Mouse (Mus musculus): Measurements from ENCODE around the gene Trnau1ap.
A peak's percentile ranks its signal among the peaks of the same experiment; 100 is the strongest.

Trnau1ap gene

DNA sequence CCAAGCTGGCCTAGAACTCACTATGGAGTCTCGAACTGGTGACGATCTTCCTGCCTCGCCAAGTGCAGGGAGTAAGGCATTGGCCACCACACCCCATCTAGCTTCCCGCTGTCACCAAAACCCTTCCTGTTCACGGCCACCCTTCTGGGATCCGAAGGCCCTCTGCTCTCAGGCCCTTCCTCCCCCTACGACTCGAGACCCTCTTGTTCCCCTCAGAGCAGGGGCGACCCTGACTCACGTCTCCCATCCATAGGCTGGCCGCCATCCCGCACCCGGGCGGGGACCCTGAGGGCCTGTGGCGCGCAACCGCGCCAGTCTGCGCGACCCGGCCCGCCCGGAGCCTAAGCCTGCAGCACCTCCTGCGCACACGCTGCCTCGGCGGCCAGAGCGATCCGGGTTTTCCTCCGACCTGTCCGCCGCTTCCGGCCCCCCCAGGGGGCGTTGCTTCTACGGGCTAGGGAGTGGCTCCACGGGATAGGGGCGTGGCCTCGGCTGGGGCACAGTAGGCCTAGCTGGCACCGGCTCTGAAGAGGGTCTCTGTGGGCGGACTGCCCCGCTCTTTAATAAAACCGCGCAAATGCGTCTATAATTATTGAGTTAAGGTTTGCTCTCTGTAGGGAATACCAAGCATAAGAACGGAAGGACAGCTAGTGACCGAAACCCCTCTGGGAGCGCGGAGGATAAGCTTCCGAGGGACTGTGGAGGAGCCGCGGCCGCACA is at the start of gene Trnau1ap:
Trnau1ap (minus strand) TSS at position 424 of the 720 bp plus-strand sequence.
- DNase-seq (ENCODE audit: low read depth), result peak; percentile 94

GRCm38 (mm10) chr4:132373820-132374219 is 44.5 kb upstream of the Trnau1ap start:
- no peak for DNase-seq (ENCODE audit: low read depth)

DNA sequence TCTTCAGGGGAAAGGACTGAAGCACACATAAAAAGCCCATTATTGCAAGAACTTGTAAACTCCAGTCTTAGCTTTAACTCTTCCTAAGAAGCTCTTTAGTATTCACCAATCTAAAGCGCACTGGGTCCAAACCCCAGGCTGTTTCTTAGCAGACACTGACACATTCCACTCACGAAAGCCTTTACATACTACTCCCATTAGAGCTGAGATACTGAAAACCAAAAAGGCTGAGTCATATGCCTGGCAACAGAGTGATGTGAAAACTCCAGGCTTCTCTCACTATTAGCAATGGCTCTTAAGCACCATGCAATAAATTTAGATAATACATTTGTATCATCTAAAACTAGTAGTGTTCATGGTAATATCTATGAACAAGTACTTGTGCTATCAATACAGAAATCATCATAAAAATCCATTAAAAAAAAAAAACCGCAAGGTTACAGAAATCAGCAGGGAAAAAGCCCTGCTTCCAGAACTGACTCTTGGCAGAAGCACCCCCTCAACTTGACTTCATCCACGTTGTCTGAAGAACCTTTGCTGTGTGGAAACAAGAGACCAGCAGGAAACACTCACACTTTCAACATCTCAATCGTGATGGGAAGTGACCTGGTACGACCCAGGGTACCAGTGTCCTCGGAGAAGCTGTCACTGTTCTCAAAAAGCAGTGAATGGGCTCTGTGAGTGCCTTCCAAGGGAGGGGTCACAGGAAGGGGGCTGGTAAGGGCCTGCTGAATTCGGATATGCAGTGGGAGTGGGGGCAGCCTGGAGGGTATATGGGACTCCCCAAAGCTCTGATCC is 40.8 kb upstream of the Trnau1ap start:
- no peak for DNase-seq (ENCODE audit: low read depth)

DNA sequence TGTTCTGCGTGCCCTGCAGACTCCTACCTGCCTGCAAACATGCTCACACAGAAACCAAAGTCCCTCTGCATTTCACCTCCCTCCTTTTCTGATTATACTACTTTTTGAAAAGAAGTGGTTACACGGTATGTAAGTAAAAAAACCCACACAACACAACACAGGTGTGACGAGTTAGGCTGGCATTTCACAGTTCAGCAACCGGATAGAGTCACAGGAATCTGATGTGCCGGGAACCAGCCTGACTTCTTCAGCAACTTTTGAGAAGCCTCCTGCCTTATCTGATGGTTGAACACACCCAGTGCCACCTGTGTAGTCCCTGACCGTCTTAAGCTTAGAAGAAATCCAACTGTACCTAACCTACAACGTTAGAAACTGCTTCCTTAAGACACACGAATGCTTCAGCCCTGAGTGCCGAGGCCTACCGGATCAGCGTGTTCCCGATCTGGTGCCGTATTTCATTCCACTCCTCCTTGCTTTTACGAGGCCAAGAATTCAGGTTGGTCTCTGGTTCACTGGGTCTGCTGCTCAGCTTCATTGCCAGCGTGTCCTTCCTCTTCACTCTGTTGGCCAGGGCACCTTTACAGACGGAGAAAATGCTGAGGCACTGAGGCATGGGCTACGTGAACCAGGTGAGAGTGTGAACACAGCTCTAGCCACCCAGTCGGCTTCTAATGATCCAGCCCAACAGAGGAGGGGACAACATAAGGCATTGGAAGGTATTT is 38.3 kb upstream of the Trnau1ap start:
- DNase-seq (ENCODE audit: low read depth), result no peak

DNA sequence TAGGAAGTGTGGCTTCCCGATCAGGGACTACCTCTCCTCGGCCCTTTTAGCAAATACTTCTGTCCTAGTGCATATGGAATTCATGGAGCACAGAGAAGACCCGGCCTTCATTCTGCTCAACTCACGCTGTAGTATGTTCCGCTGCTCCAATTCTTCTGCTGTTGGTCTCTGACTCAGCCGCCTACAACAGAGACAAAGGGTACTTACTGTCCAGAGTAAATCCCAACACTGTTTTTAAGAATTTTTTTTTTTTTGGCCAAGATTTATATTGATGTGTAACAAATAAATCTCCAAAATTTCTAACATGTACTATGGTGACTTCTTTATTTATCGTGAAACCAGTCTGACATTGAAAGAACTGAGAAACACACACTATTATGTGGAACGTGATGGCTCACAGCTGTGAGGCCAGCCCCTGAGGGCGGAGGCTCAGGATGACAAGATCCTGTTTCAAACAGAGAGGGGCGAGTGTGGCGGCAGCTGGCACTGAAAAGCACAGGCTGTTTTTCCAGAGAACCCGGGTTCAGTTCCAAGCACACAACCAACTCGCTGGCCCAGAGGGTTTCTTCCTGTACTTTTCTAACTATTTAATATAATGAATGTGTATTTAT is 36.2 kb upstream of the Trnau1ap start:
- no peak for DNase-seq (ENCODE audit: low read depth)

- DNase-seq (ENCODE audit: low read depth), result peak; percentile 65
Measured at GRCm38 (mm10) chr4:132363487-132363886, 34.1 kb upstream of the Trnau1ap start.

DNA sequence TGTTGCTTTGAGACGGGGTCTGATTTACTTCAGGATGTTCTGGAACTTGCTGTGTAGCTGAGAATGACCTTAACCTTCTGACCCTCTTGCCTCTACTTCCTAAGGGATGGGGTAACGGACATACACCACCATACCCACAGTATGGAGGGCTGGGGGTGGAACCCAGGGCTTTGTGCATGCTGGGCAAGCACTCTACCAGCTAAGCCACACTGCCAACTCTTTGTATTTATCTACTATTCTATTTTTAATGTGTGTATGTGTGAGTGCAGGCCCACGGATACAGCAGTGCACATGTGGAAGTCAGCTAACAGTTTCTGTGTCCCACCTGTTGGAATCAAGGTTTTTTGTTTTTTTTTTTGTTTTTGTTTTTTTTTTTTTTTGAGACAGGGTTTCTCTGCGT is 30.2 kb upstream of the Trnau1ap start:
- DNase-seq (ENCODE audit: low read depth), result no peak

DNA sequence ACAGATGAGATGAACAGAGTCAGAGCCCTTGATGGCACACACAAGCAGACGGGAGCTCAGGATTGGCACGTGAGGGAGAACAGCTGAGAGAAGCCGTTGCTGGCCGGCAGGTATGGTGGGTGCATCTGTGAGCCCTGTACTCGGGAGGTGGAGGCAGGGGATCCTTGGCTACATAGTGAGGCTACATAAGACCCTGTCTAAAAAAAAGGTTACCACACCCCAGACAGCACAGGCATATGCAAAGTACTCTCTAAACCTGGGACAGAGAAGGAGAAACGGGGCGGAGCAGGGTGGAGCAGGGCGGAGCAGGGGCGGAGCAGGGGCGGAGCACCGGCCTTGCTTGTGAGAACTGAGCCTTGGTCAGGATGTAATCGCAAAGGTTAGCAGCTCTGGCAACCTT is 26.8 kb upstream of the Trnau1ap start:
- peak; percentile 67 for DNase-seq (ENCODE audit: low read depth)

GRCm38 (mm10) chr4:132355403-132355802 is 26.1 kb upstream of the Trnau1ap start:
- peak; percentile 6 for DNase-seq (ENCODE audit: low read depth)

GRCm38 (mm10) chr4:132354571-132354970 is 25.2 kb upstream of the Trnau1ap start:
- peak; percentile 47 for DNase-seq (ENCODE audit: low read depth)

DNA sequence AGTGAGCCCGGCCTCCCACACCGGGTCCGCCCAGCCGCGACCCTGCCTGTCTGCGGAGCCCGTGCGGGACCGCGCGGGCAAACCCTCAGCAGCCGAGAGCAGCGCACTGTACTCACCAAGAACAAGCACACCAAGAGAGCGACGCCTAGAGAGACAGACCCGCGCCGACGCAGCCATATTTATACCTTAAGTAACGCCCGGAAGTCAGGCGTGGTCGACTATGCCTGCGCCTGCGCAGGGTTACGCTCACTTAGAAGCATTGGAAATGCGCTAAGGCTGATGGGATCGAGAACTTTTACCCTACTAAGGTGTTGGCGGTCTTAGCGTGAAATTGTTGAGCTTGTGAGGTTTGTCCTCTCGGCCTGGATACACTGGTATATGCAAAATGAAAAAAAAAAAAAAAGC is 24.1 kb upstream of the Trnau1ap start, which contains the start of gene Rcc1:
Rcc1 (minus strand) TSS at position 125 of the 405 bp plus-strand sequence.
- peak; percentile 97 for DNase-seq (ENCODE audit: low read depth)

DNA sequence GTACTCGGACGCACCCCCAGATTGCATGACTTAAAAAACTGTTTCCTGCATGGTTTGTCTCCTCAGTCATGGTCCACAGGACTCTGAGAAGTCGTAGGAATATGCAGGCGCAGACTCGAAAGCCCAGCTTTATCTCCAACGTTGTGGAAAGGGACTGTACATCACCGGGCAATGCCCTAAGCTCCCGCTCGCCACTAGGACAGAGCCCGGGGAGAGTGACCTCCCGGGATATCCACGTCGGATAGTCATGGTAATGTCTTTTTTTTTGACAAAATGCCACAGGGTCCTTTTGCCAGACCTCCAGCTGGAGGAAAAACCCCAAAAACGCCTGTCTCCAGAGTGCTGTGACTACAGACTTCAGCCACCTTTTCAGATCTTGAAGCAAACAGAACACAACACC is 23.4 kb upstream of the Trnau1ap start:
- DNase-seq (ENCODE audit: low read depth), result peak; percentile 49

DNA sequence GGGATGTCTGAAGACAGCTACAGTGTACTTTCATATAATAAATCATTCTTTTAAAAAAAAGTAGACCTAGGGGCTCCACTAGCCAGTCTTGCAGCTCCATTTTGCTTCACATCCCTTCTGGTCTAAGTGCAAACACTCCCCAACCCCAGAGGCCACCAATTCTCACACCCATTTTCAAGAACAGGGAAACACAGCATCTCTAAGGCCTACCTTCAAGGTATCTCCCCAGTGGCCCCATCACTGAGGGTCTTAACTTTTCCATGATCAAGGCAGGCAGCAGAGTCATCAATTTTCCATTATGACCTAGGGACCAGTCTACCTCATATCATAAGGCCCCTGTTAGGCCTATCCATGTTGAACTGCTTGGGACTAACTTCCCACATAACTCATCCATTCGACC is 22.1 kb upstream of the Trnau1ap start:
- no peak for DNase-seq (ENCODE audit: low read depth)

DNA sequence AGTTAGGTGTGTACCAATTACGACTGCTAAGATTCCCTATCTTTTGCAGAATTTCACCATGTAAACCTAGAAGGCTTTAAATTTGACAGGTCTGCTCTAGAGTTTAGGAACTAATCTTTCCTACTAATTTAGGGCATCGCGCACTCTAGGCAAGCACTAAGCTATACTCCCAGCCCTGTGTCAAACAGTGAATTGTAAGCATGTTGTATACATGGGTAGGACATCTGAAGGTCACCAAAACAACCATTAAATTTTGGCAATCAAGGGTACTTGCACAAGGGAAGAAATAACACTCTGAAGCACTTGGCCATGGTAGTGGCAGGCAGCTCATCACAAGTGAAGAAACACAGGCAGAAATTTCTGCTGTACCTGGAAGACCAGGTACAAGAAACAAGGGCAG is 21.5 kb upstream of the Trnau1ap start:
- no peak for DNase-seq (ENCODE audit: low read depth)

DNA sequence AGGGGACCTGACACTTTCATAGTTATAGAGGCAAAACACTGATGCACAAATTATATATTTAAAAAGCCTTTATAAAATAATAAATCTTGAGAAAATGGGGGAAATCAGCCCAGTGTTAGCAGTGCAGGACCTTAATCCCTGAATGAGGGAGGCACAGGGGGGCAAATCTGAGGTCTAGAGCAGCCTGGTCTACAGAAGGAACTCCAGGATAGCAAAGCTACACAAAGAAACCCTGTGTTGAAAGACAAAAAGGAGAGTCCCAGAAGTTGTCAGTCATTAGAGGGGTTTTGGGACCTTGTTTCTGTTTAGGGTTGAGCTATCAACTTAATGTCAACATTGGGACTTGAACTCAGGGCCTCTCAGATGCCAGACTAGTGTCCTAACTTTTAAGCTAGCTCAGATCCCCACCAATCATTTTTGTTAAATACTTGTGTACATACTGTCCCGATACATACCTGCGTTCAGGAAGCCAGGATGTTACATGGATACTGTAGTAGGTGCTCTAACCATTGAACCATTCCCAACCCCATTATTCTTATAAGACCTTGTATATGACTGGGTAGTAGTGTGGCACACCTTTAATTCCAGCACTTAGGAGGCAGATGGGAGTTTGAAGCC is 20.9 kb upstream of the Trnau1ap start:
- no peak for DNase-seq (ENCODE audit: low read depth)

GRCm38 (mm10) chr4:132349495-132350122 is 20.3 kb upstream of the Trnau1ap start:
- DNase-seq (ENCODE audit: low read depth), result no peak

- peak; percentile 60 for DNase-seq (ENCODE audit: low read depth)
Measured at GRCm38 (mm10) chr4:132346661-132347060, 17.3 kb upstream of the Trnau1ap start.

DNA sequence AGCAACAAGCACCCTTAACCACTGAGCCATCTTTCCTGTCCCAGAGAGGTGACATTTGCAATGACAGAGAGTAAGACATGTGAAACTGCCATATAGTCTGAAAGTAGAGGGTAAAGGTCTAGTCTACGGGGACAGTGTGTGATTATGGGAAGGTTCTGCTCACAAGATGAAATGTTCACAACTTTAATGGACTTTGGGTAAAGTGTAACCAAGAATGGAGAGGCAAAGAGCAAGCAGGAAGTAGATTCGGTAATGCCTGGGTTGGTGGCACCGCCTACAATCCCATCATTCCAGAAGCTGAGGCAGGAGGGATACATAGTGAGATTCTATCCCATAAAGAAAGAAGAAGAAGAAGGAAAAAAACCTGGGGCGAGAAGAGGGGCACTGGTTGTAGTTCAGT is 16.9 kb upstream of the Trnau1ap start:
- no peak for DNase-seq (ENCODE audit: low read depth)

GRCm38 (mm10) chr4:132345843-132346212 is 16.5 kb upstream of the Trnau1ap start:
- DNase-seq (ENCODE audit: low read depth), result no peak

DNA sequence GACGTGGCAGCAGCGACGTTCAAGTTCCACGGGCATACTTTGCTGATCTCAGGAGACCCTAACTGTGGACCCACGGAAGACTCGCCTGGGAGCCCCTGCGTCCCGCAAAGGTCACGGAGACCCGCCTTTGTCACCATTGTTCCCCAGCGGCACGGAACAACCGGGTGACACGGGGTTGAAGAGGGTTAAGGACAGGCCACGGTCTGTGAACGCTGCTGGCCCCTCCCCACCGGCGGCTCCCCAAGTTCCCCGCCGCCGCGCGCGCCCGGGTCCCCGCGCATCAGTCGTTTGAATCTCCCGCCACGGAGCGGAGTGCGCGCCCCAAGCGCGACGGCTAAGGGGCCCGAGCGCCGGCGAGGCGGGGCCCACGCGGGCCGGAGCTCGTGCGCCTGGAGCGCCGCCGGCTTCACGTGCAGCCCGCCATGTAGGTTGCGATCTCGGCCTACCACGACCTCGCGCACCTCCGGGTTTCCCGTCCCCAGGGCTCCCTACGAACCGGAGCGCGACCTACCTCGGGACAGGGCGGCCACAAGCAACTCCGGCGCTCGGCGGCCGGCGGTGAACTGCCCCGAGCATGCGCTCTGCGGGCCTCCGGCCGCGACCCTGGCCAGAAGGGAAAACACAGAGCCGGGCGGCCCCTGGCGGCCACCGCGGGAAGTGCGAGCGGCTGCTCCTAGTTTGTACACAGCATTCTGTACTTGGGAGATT is 16.0 kb upstream of the Trnau1ap start:
- DNase-seq (ENCODE audit: low read depth), result peak; percentile 91
